Mouse (Mus musculus) small intestine, adult 2 months (tissue): ENCODE data around the gene Mylk3.

ENCODE experiments used
- CTCF ChIP-seq: fragments of 200-500 bp; IDR thresholded peaks from 2 replicates; pipeline ENCODE4 v1.5.1; 2012; ENCODE audit warnings: low read depth, mild to moderate bottlenecking, control low read depth, inconsistent platforms, low read length, moderate library complexity, mixed read lengths; ENCODE audit not compliant: insufficient replicate concordance, insufficient read length; ENCODE audit errors: extremely low read depth
- POLR2A ChIP-seq: fragments of 200-500 bp; IDR thresholded peaks from 2 replicates; pipeline ENCODE4 v1.6.1; 2012; ENCODE audit warnings: low read depth, mild to moderate bottlenecking, control low read depth, inconsistent platforms, low read length, moderate library complexity

GRCm38 (mm10) chr8:85308564-85308963, 77.6 kb downstream of the Mylk3 start:
- TF ChIP-seq POLR2A (no peak), CTCF (no peak)
